Mouse (Mus musculus) spleen, adult 2 months (tissue): Measurements from ENCODE around the gene Apeh. TPM values are rescaled to one million over a fixed set of nuclear protein-coding genes. Genes with fewer than 3 reads are reported as not detected.
A peak's percentile ranks its signal among the peaks of the same experiment; 100 is the strongest.

Source experiments
- DNase-seq, 2 experiments: peaks; one replicate each; pipeline versions ENCODE4 v3.0.0 to v3.0.0-alpha.2; 2012 to 2021; ENCODE audit warnings: low spot score in 2 of 2, low read depth in 1 of 2
- H3K27ac ChIP-seq: fragments of 200-500 bp; 2 replicates; pipeline ENCODE4 v1.5.1; 2012; ENCODE audit warnings: low read length, inconsistent platforms; ENCODE audit not compliant: insufficient read depth
- H3K27me3 ChIP-seq: fragments of 200-500 bp; 2 replicates; pipeline ENCODE4 v1.6.1; 2012; ENCODE audit warnings: mild to moderate bottlenecking, moderate library complexity, low read length, inconsistent platforms; ENCODE audit not compliant: control insufficient read depth, insufficient read depth
- H3K36me3 ChIP-seq: fragments of 200-500 bp; 2 replicates; pipeline ENCODE4 v1.6.1; 2012; ENCODE audit warnings: mild to moderate bottlenecking, low read length, inconsistent platforms; ENCODE audit not compliant: control insufficient read depth, insufficient read depth
- H3K4me1 ChIP-seq: fragments of 200-500 bp; 2 replicates; pipeline ENCODE4 v1.6.1; 2011; ENCODE audit warnings: inconsistent platforms; ENCODE audit not compliant: control insufficient read depth, insufficient read depth, insufficient read length
- H3K4me3 ChIP-seq: fragments of 200-500 bp; 2 replicates; pipeline ENCODE4 v1.5.1; 2011; ENCODE audit warnings: mild to moderate bottlenecking, inconsistent platforms; ENCODE audit not compliant: insufficient read depth, insufficient read length; ENCODE audit errors: extremely low read depth
- CTCF ChIP-seq: fragments of 200-500 bp; IDR thresholded peaks from 2 replicates; pipeline ENCODE4 v1.5.1; 2011; ENCODE audit warnings: mild to moderate bottlenecking, inconsistent platforms; ENCODE audit not compliant: insufficient read depth, insufficient read length, insufficient replicate concordance; ENCODE audit errors: extremely low read depth
- POLR2A ChIP-seq: fragments of 200-500 bp; IDR thresholded peaks from 2 replicates; pipeline ENCODE4 v1.6.1; 2011; ENCODE audit warnings: low read depth, low read length, inconsistent platforms
- WGBS: fragments of 180-500 bp; shearing (Covaris S2); methylation state at CpG from one replicate; pipeline ENCODE4 v1.1.7; 2018; 5-methylcytosine and 5-hydroxymethylcytosine counted together
- polyA plus RNA-seq: library from polyadenylated mRNA; depleted of rRNA; stranded (reverse); fragments of >200 nt; gene quantifications from 2 replicates; pipeline ENCODE4 v1.2.3, GENCODE M21; 2012; rRNA removed

The Apeh gene
- polyA plus RNA-seq, 1 experiment = 136 TPM

- WGBS = under 1% methylated on average over 36 of the region's 39 CpGs
- TF ChIP-seq CTCF (no peak), POLR2A (peak; percentile 57)
- H3K27me3 ChIP-seq = no peaks in the 10 kb centered on the region
- H3K4me3 ChIP-seq = peak within 1 kb of the TSS; percentile 89
- peak; percentile 95 to 96 for DNase-seq
- peaks cover 7% of the 10 kb centered on the region; the same call in 1 of the 2 replicates for H3K4me1 ChIP-seq
- peak within 1 kb of the TSS; percentile 70 for H3K27ac ChIP-seq
- H3K36me3 ChIP-seq = peaks cover 29% of the 10 kb centered on the region
Measured at GRCm38 (mm10) chr9:108049016-108049455, 45.4 kb downstream of the Apeh start, which contains the start of gene Gmppb. Gmppb (plus strand) TSS chr9:108049242.

GRCm38 (mm10) chr9:108048566-108048955 lies 45.8 kb downstream of the Apeh start:
- H3K4me1 ChIP-seq = peaks cover 7% of the 10 kb centered on the region; the same call in 1 of the 2 replicates
- DNase-seq = no peak
- TF ChIP-seq CTCF (no peak), POLR2A (no peak)
- H3K36me3 ChIP-seq = peaks cover 26% of the 10 kb centered on the region
- H3K27me3 ChIP-seq = no peaks in the 10 kb centered on the region
- WGBS = 1% methylated on average over 19 of the region's 19 CpGs
- H3K4me3 ChIP-seq = peak overlapping the region; percentile 51; the same call in 1 of the 2 replicates
- H3K27ac ChIP-seq = 0 out of 2 replicates have a peak overlapping the region, but pooled peaks have one; percentile 16

GRCm38 (mm10) chr9:108047601-108048565 lies 46.5 kb downstream of the Apeh start:
- WGBS = 62% methylated on average over 17 of the region's 17 CpGs
- Histone ChIP-seq H3K27me3 (no peaks in the 10 kb centered on the region), H3K4me1 (peaks cover 7% of the 10 kb centered on the region; the same call in 1 of the 2 replicates), H3K4me3 (no peak overlapping the region), H3K27ac (0 out of 2 replicates have a peak overlapping the region, but pooled peaks have one; percentile 16), H3K36me3 (peaks cover 27% of the 10 kb centered on the region)
- no peak for DNase-seq
- TF ChIP-seq POLR2A (no peak), CTCF (no peak)

GRCm38 (mm10) chr9:108046582-108046981 lies 47.8 kb downstream of the Apeh start:
- Histone ChIP-seq H3K4me1 (peaks cover 7% of the 10 kb centered on the region; the same call in 1 of the 2 replicates), H3K27ac (no peak overlapping the region), H3K27me3 (no peaks in the 10 kb centered on the region), H3K4me3 (no peak overlapping the region), H3K36me3 (peaks cover 27% of the 10 kb centered on the region)
- no peak for DNase-seq
- WGBS = 87% methylated on average over 4 of the region's 4 CpGs
- TF ChIP-seq CTCF = no peak

- 90% methylated on average over 8 of the region's 8 CpGs for WGBS
- TF ChIP-seq POLR2A (no peak), CTCF (no peak)
- peaks cover 28% of the 10 kb centered on the region for H3K36me3 ChIP-seq
Measured at GRCm38 (mm10) chr9:108044751-108045492, 49.5 kb downstream of the Apeh start.

More at GRCm38 (mm10) chr9:108044751-108045492, 49.5 kb downstream of the Apeh start:
- no peak for DNase-seq
- no peaks in the 10 kb centered on the region for H3K27me3 ChIP-seq
- peaks cover 5% of the 10 kb centered on the region; the same call in 1 of the 2 replicates for H3K4me1 ChIP-seq
- H3K27ac ChIP-seq = no peak overlapping the region
- no peak overlapping the region for H3K4me3 ChIP-seq

Other genes with a start within 250 kb of the Apeh start
- gene Rbm6, start 221.4 kb downstream of the Apeh start, polyA plus RNA-seq = 10.2 and 12.4 TPM in 2 replicates
- gene Mon1a, start 206.5 kb downstream of the Apeh start, polyA plus RNA-seq = 23.4 and 29.3 TPM in 2 replicates
- gene Mst1r, start 187.7 kb downstream of the Apeh start, polyA plus RNA-seq = 1.8 and 2.7 TPM in 2 replicates
- not detected in 2 replicates for gene Actl11, start 166.1 kb downstream of the Apeh start, polyA plus RNA-seq
- gene Camkv, start 158.9 kb downstream of the Apeh start, polyA plus RNA-seq = 0.07 and 0.08 TPM in 2 replicates
- 3.1 and 4.1 TPM in 2 replicates for gene Traip, start 144.5 kb downstream of the Apeh start, polyA plus RNA-seq
- gene Uba7, start 119.1 kb downstream of the Apeh start, polyA plus RNA-seq = 182 and 209 TPM in 2 replicates
- 0.18 and 0.31 TPM in 2 replicates for gene Gm20661, start 111.5 kb downstream of the Apeh start, polyA plus RNA-seq
- 19.8 and 25.9 TPM in 2 replicates for gene Inka1, start 108.7 kb downstream of the Apeh start, polyA plus RNA-seq
- 2.2 and 2.9 TPM in 2 replicates for gene Cdhr4, start 102.1 kb downstream of the Apeh start, polyA plus RNA-seq
- 1.7 and 2.1 TPM in 2 replicates for gene Gm20662, start 98.3 kb downstream of the Apeh start, polyA plus RNA-seq
- gene Ip6k1, start 92.1 kb downstream of the Apeh start, polyA plus RNA-seq = 118 and 161 TPM in 2 replicates
- gene Gmppb, start 45.4 kb downstream of the Apeh start, polyA plus RNA-seq = 11.6 and 13.5 TPM in 2 replicates
- gene Amigo3, start 41.4 kb downstream of the Apeh start, polyA plus RNA-seq = 2.2 and 2.8 TPM in 2 replicates
- 1.5 and 1.6 TPM in 2 replicates for gene Mst1, start 14.2 kb downstream of the Apeh start, polyA plus RNA-seq
- 213 and 224 TPM in 2 replicates for gene Rnf123, start 11.3 kb downstream of the Apeh start, polyA plus RNA-seq
- 0.57 and 0.67 TPM in 2 replicates for gene Bsn, start 95.8 kb upstream of the Apeh start, polyA plus RNA-seq
- 15.5 and 17.2 TPM in 2 replicates for gene Dag1, start 169.4 kb upstream of the Apeh start, polyA plus RNA-seq
- 4.2 and 4.6 TPM in 2 replicates for gene Nicn1, start 195.8 kb upstream of the Apeh start, polyA plus RNA-seq
- gene Amt, start 202.2 kb upstream of the Apeh start, polyA plus RNA-seq = 1.7 and 3.1 TPM in 2 replicates
- 89.7 and 90.3 TPM in 2 replicates for gene Rhoa, start 211.5 kb upstream of the Apeh start, polyA plus RNA-seq
- 17.9 and 19.7 TPM in 2 replicates for gene Tcta, start 211.6 kb upstream of the Apeh start, polyA plus RNA-seq
- gene Gpx1, start 244.3 kb upstream of the Apeh start, polyA plus RNA-seq = 2,084 and 2,100 TPM in 2 replicates